Mouse (Mus musculus): Measurements from ENCODE around the gene Phykpl. TPM values are rescaled to one million over a fixed set of nuclear protein-coding genes. Genes with fewer than 3 reads are reported as not detected.

Gene Phykpl
- polyA plus RNA-seq, 1 experiment: 7.0 TPM

- H3K79me2 ChIP-seq (ENCODE audit: control insufficient read depth, insufficient read depth): no peaks in the 10 kb centered on the region
- no peak overlapping the region for H3K4me3 ChIP-seq
- H3K36me3 ChIP-seq (ENCODE audit: control insufficient read depth, insufficient read depth): peaks cover 3% of the 10 kb centered on the region
- TF ChIP-seq MYOD1 (IDR thresholded peaks at IDR 0.05; ENCODE audit: control insufficient read depth in 1 of 3, insufficient read length in 2 of 3, low read depth in 2 of 3): peak in 1 of 3 experiments; percentile 7
- TF ChIP-seq USF1 (IDR thresholded peaks at IDR 0.05; ENCODE audit: low read depth): no peak
- peak in 2 of 3 experiments; percentile 40 to 56 for TF ChIP-seq MYOG (IDR thresholded peaks at IDR 0.05; ENCODE audit: control insufficient read depth in 1 of 3, insufficient read depth in 1 of 3, insufficient read length in 2 of 3, low read depth in 2 of 3)
- H3ac ChIP-seq (ENCODE audit: control insufficient read depth, insufficient read length): no peak overlapping the region
- no peak overlapping the region for H3K4me2 ChIP-seq (ENCODE audit: low read depth)
- H3K27me3 ChIP-seq (ENCODE audit: control insufficient read depth, insufficient read depth, insufficient read length): no peaks in the 10 kb centered on the region
Observed at GRCm38 (mm10) chr11:51643761-51644160, 59.2 kb downstream of the Phykpl start.

GRCm38 (mm10) chr11:51644217-51644616 is 59.7 kb downstream of the Phykpl start:
- Histone ChIP-seq H3K4me3 (no peak overlapping the region), H3K79me2 (ENCODE audit: control insufficient read depth, insufficient read depth) (no peaks in the 10 kb centered on the region), H3K27me3 (ENCODE audit: control insufficient read depth, insufficient read depth, insufficient read length) (no peaks in the 10 kb centered on the region), H3K4me2 (ENCODE audit: low read depth) (no peak overlapping the region), H3ac (ENCODE audit: control insufficient read depth, insufficient read length) (no peak overlapping the region), H3K36me3 (ENCODE audit: control insufficient read depth, insufficient read depth) (peaks cover 3% of the 10 kb centered on the region)
- TF ChIP-seq CEBPB (IDR thresholded peaks at IDR 0.05; ENCODE audit: insufficient read depth, poor library complexity, severe bottlenecking) (no peak), USF1 (IDR thresholded peaks at IDR 0.05; ENCODE audit: low read depth) (no peak), MYOG (IDR thresholded peaks at IDR 0.05; ENCODE audit: control insufficient read depth in 1 of 3, insufficient read depth in 1 of 3, insufficient read length in 2 of 3, low read depth in 2 of 3) (no peak), POLR2A (IDR thresholded peaks at IDR 0.05; ENCODE audit: insufficient read length, low read depth) (no peak), POLR2AphosphoS2 (IDR thresholded peaks at IDR 0.05; ENCODE audit: insufficient read length, low read depth) (no peak), TCF12 (IDR thresholded peaks at IDR 0.05; ENCODE audit: insufficient read depth, poor library complexity, severe bottlenecking) (no peak), SRF (IDR thresholded peaks at IDR 0.05; ENCODE audit: control insufficient read depth, insufficient read length, low read depth) (no peak), MAX (IDR thresholded peaks at IDR 0.05; ENCODE audit: low read depth) (no peak), TCF3 (IDR thresholded peaks at IDR 0.05; ENCODE audit: insufficient read length, low read depth) (no peak), REST (IDR thresholded peaks at IDR 0.05; ENCODE audit: insufficient read depth, insufficient read length) (no peak), E2F4 (IDR thresholded peaks at IDR 0.05; ENCODE audit: insufficient read depth) (no peak), MYOD1 (IDR thresholded peaks at IDR 0.05; ENCODE audit: control insufficient read depth in 1 of 3, insufficient read length in 2 of 3, low read depth in 2 of 3) (no peak)

GRCm38 (mm10) chr11:51645293-51645692 is 60.7 kb downstream of the Phykpl start:
- Histone ChIP-seq H3K4me3 (no peak overlapping the region), H3K27me3 (ENCODE audit: control insufficient read depth, insufficient read depth, insufficient read length) (no peaks in the 10 kb centered on the region), H3K79me2 (ENCODE audit: control insufficient read depth, insufficient read depth) (no peaks in the 10 kb centered on the region), H3K4me2 (ENCODE audit: low read depth) (no peak overlapping the region), H3ac (ENCODE audit: control insufficient read depth, insufficient read length) (no peak overlapping the region), H3K36me3 (ENCODE audit: control insufficient read depth, insufficient read depth) (peaks cover 3% of the 10 kb centered on the region)
- no peak for TF ChIP-seq TCF12 (IDR thresholded peaks at IDR 0.05; ENCODE audit: insufficient read depth, poor library complexity, severe bottlenecking)

GRCm38 (mm10) chr11:51646245-51646644 is 61.7 kb downstream of the Phykpl start:
- Histone ChIP-seq H3K27me3 (ENCODE audit: control insufficient read depth, insufficient read depth, insufficient read length) (no peaks in the 10 kb centered on the region), H3K4me3 (no peak overlapping the region), H3K36me3 (ENCODE audit: control insufficient read depth, insufficient read depth) (peaks cover 3% of the 10 kb centered on the region), H3K79me2 (ENCODE audit: control insufficient read depth, insufficient read depth) (no peaks in the 10 kb centered on the region), H3K4me2 (ENCODE audit: low read depth) (no peak overlapping the region), H3ac (ENCODE audit: control insufficient read depth, insufficient read length) (no peak overlapping the region)
- TF ChIP-seq MYOG (IDR thresholded peaks at IDR 0.05; ENCODE audit: control insufficient read depth in 1 of 3, insufficient read depth in 1 of 3, insufficient read length in 2 of 3, low read depth in 2 of 3) (no peak), POLR2AphosphoS2 (IDR thresholded peaks at IDR 0.05; ENCODE audit: insufficient read length, low read depth) (no peak), REST (IDR thresholded peaks at IDR 0.05; ENCODE audit: insufficient read depth, insufficient read length) (no peak), E2F4 (IDR thresholded peaks at IDR 0.05; ENCODE audit: insufficient read depth) (no peak), USF1 (IDR thresholded peaks at IDR 0.05; ENCODE audit: low read depth) (no peak), TCF12 (IDR thresholded peaks at IDR 0.05; ENCODE audit: insufficient read depth, poor library complexity, severe bottlenecking) (no peak), SRF (IDR thresholded peaks at IDR 0.05; ENCODE audit: control insufficient read depth, insufficient read length, low read depth) (no peak), MYOD1 (IDR thresholded peaks at IDR 0.05; ENCODE audit: control insufficient read depth in 1 of 3, insufficient read length in 2 of 3, low read depth in 2 of 3) (no peak), MAX (IDR thresholded peaks at IDR 0.05; ENCODE audit: low read depth) (no peak), POLR2A (IDR thresholded peaks at IDR 0.05; ENCODE audit: insufficient read length, low read depth) (no peak)

GRCm38 (mm10) chr11:51646751-51647667 is 62.5 kb downstream of the Phykpl start:
- Histone ChIP-seq H3K79me2 (ENCODE audit: control insufficient read depth, insufficient read depth) (no peaks in the 10 kb centered on the region), H3K4me2 (ENCODE audit: low read depth) (peak overlapping the region; percentile 21), H3ac (ENCODE audit: control insufficient read depth, insufficient read length) (no peak overlapping the region), H3K27me3 (ENCODE audit: control insufficient read depth, insufficient read depth, insufficient read length) (no peaks in the 10 kb centered on the region), H3K4me3 (no peak overlapping the region), H3K36me3 (ENCODE audit: control insufficient read depth, insufficient read depth) (peaks cover 3% of the 10 kb centered on the region)
- peak in 2 of 3 experiments; percentile 75 to 84 for TF ChIP-seq MYOG (IDR thresholded peaks at IDR 0.05; ENCODE audit: control insufficient read depth in 1 of 3, insufficient read depth in 1 of 3, insufficient read length in 2 of 3, low read depth in 2 of 3)
- TF ChIP-seq TCF12 (IDR thresholded peaks at IDR 0.05; ENCODE audit: insufficient read depth, poor library complexity, severe bottlenecking): peak; percentile 26
- peak; percentile 48 for TF ChIP-seq TCF3 (IDR thresholded peaks at IDR 0.05; ENCODE audit: insufficient read length, low read depth)
- peak in 2 of 3 experiments; percentile 78 to 91 for TF ChIP-seq MYOD1 (IDR thresholded peaks at IDR 0.05; ENCODE audit: control insufficient read depth in 1 of 3, insufficient read length in 2 of 3, low read depth in 2 of 3)
- no peak for TF ChIP-seq CEBPB (IDR thresholded peaks at IDR 0.05; ENCODE audit: insufficient read depth, poor library complexity, severe bottlenecking)

Data from myocyte (in vitro differentiated cells).